Mouse (Mus musculus): ENCODE data around the gene Prrg3.

GRCm38 (mm10) chrX:71972686-71973085 lies 10.3 kb downstream of the Prrg3 start, which contains the start of gene Fate1:
- TF ChIP-seq CTCF (IDR thresholded peaks at IDR 0.05; ENCODE audit: low read depth) (no peak), EP300 (IDR thresholded peaks at IDR 0.05; ENCODE audit: low read depth) (no peak)
